Mouse (Mus musculus): ENCODE measurements around the gene Cyp11a1. TPM values are rescaled to one million over a fixed set of nuclear protein-coding genes. Genes with fewer than 3 reads are reported as not detected.

Gene Cyp11a1
- polyA plus RNA-seq (2015; fragmentation: Nextera tagmentation; extraction: Ambion mirVana): 1.5 and 2.9 TPM in 2 replicates

GRCm38 (mm10) chr9:58005753-58006461, at the start of gene Cyp11a1:
Cyp11a1 (plus strand) TSS chr9:58006411.
- no peak within 1 kb of the TSS for H3K4me3 ChIP-seq (ENCODE audit: low read depth, low read length)
- no peak within 1 kb of the TSS for H3K4me2 ChIP-seq (ENCODE audit: low read depth, low read length)
- no peak within 1 kb of the TSS for H3K27ac ChIP-seq (ENCODE audit: low read length)
- ATAC-seq (ENCODE audit: low read depth): no peak
- H3K27me3 ChIP-seq (ENCODE audit: control insufficient read depth, insufficient read depth, low read depth, low read length): no peaks in the 10 kb centered on the region
- no peak within 1 kb of the TSS for H3K9ac ChIP-seq (ENCODE audit: low read depth, low read length)
- no peaks in the 10 kb centered on the region for H3K9me3 ChIP-seq (replicated peaks; ENCODE audit: control insufficient read depth, low read length)
- 52% methylated on average over 16 of the region's 16 CpGs for WGBS (ENCODE audit: insufficient replicate concordance)
- no peaks in the 10 kb centered on the region for H3K4me1 ChIP-seq (ENCODE audit: control insufficient read depth, low read depth, low read length)
- no peaks in the 10 kb centered on the region for H3K36me3 ChIP-seq (ENCODE audit: control insufficient read depth, insufficient read depth)

GRCm38 (mm10) chr9:57956838-57957236, 49.4 kb upstream of the Cyp11a1 start:
- no peak for ATAC-seq (ENCODE audit: low read depth)

GRCm38 (mm10) chr9:57958615-57959014, 47.6 kb upstream of the Cyp11a1 start:
- Histone ChIP-seq H3K4me1 (ENCODE audit: control insufficient read depth, low read depth, low read length) (no peaks in the 10 kb centered on the region; the same call in 1 of the 2 replicates), H3K9ac (ENCODE audit: low read depth, low read length) (no peak overlapping the region), H3K4me2 (ENCODE audit: low read depth, low read length) (no peak overlapping the region), H3K9me3 (replicated peaks; ENCODE audit: control insufficient read depth, low read length) (no peaks in the 10 kb centered on the region), H3K4me3 (ENCODE audit: low read depth, low read length) (no peak overlapping the region), H3K27ac (ENCODE audit: low read length) (no peak overlapping the region), H3K36me3 (ENCODE audit: control insufficient read depth, insufficient read depth) (no peaks in the 10 kb centered on the region), H3K27me3 (ENCODE audit: control insufficient read depth, insufficient read depth, low read depth, low read length) (no peaks in the 10 kb centered on the region)
- WGBS (ENCODE audit: insufficient replicate concordance): 50% methylated on average over 1 of the region's 1 CpGs
- no peak for ATAC-seq (ENCODE audit: low read depth)

More at GRCm38 (mm10) chr9:57956838-57957236, 49.4 kb upstream of the Cyp11a1 start:
- H3K27ac ChIP-seq (ENCODE audit: low read length): no peak overlapping the region
- no peak overlapping the region for H3K4me3 ChIP-seq (ENCODE audit: low read depth, low read length)
- H3K4me1 ChIP-seq (ENCODE audit: control insufficient read depth, low read depth, low read length): no peaks in the 10 kb centered on the region; the same call in 1 of the 2 replicates
- 24% methylated on average over 5 of the region's 5 CpGs for WGBS (ENCODE audit: insufficient replicate concordance)
- no peak overlapping the region for H3K4me2 ChIP-seq (ENCODE audit: low read depth, low read length)
- H3K9me3 ChIP-seq (replicated peaks; ENCODE audit: control insufficient read depth, low read length): no peaks in the 10 kb centered on the region
- no peaks in the 10 kb centered on the region for H3K27me3 ChIP-seq (ENCODE audit: control insufficient read depth, insufficient read depth, low read depth, low read length)
- no peak overlapping the region for H3K9ac ChIP-seq (ENCODE audit: low read depth, low read length)
- no peaks in the 10 kb centered on the region for H3K36me3 ChIP-seq (ENCODE audit: control insufficient read depth, insufficient read depth)

DNA sequence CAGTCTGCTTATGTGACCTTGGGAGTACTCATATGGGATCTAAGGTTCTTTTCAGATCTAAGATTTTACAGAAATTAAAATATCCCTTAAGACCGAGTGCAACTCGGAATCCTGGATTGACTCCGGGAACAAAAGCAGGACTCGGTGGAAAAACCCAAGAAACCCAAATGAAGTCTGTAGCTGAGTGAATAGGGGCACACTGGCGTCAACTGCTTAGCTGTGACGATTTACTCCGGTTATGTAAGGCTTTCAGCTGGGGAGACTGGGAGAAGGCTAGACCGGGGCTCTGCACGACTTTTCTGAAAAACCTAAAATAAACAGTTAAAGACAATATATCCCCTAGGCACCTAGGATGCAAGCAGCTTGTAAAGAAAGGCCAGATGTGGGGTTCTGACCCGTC, 46.8 kb upstream of the Cyp11a1 start:
- no peak for ATAC-seq (ENCODE audit: low read depth)
- no peaks in the 10 kb centered on the region for H3K36me3 ChIP-seq (ENCODE audit: control insufficient read depth, insufficient read depth)
- H3K9ac ChIP-seq (ENCODE audit: low read depth, low read length): no peak overlapping the region
- H3K27ac ChIP-seq (ENCODE audit: low read length): no peak overlapping the region
- 59% methylated on average over 10 of the region's 10 CpGs for WGBS (ENCODE audit: insufficient replicate concordance)
- H3K27me3 ChIP-seq (ENCODE audit: control insufficient read depth, insufficient read depth, low read depth, low read length): no peaks in the 10 kb centered on the region
- H3K4me1 ChIP-seq (ENCODE audit: control insufficient read depth, low read depth, low read length): no peaks in the 10 kb centered on the region; the same call in 1 of the 2 replicates
- no peak overlapping the region for H3K4me2 ChIP-seq (ENCODE audit: low read depth, low read length)
- no peaks in the 10 kb centered on the region for H3K9me3 ChIP-seq (replicated peaks; ENCODE audit: control insufficient read depth, low read length)
- no peak overlapping the region for H3K4me3 ChIP-seq (ENCODE audit: low read depth, low read length)

- Histone ChIP-seq H3K27ac (ENCODE audit: low read length) (no peak overlapping the region), H3K27me3 (ENCODE audit: control insufficient read depth, insufficient read depth, low read depth, low read length) (no peaks in the 10 kb centered on the region), H3K9me3 (replicated peaks; ENCODE audit: control insufficient read depth, low read length) (no peaks in the 10 kb centered on the region), H3K9ac (ENCODE audit: low read depth, low read length) (no peak overlapping the region), H3K36me3 (ENCODE audit: control insufficient read depth, insufficient read depth) (no peaks in the 10 kb centered on the region), H3K4me1 (ENCODE audit: control insufficient read depth, low read depth, low read length) (no peaks in the 10 kb centered on the region), H3K4me2 (ENCODE audit: low read depth, low read length) (no peak overlapping the region), H3K4me3 (ENCODE audit: low read depth, low read length) (no peak overlapping the region)
- WGBS (ENCODE audit: insufficient replicate concordance): 64% methylated on average over 17 of the region's 17 CpGs
- no peak for ATAC-seq (ENCODE audit: low read depth)
Measured at GRCm38 (mm10) chr9:57959886-57960866, 46.0 kb upstream of the Cyp11a1 start.

DNA sequence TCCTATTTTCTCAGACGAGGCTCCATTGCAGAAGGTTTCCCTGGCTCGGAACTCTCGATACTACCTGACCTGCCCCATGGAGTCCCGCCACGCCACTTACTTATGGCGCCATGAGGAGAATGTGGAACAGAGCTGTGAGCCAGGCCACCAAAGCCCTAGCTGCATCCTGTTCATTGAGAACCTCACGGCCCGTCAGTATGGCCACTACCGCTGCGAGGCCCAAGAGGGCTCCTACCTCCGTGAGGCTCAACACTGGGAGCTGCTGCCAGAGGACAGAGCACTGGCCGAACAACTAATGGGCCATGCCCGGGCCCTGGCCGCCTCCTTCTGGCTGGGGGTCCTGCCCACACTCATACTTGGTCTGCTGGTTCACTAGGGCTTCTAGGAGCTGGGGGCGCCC, 45.0 kb upstream of the Cyp11a1 start:
- WGBS (ENCODE audit: insufficient replicate concordance): 79% methylated on average over 15 of the region's 15 CpGs
- Histone ChIP-seq H3K9me3 (replicated peaks; ENCODE audit: control insufficient read depth, low read length) (no peaks in the 10 kb centered on the region), H3K9ac (ENCODE audit: low read depth, low read length) (no peak overlapping the region), H3K4me2 (ENCODE audit: low read depth, low read length) (no peak overlapping the region), H3K4me3 (ENCODE audit: low read depth, low read length) (no peak overlapping the region), H3K36me3 (ENCODE audit: control insufficient read depth, insufficient read depth) (no peaks in the 10 kb centered on the region), H3K27ac (ENCODE audit: low read length) (no peak overlapping the region), H3K4me1 (ENCODE audit: control insufficient read depth, low read depth, low read length) (no peaks in the 10 kb centered on the region), H3K27me3 (ENCODE audit: control insufficient read depth, insufficient read depth, low read depth, low read length) (no peaks in the 10 kb centered on the region)
- ATAC-seq (ENCODE audit: low read depth): no peak

DNA sequence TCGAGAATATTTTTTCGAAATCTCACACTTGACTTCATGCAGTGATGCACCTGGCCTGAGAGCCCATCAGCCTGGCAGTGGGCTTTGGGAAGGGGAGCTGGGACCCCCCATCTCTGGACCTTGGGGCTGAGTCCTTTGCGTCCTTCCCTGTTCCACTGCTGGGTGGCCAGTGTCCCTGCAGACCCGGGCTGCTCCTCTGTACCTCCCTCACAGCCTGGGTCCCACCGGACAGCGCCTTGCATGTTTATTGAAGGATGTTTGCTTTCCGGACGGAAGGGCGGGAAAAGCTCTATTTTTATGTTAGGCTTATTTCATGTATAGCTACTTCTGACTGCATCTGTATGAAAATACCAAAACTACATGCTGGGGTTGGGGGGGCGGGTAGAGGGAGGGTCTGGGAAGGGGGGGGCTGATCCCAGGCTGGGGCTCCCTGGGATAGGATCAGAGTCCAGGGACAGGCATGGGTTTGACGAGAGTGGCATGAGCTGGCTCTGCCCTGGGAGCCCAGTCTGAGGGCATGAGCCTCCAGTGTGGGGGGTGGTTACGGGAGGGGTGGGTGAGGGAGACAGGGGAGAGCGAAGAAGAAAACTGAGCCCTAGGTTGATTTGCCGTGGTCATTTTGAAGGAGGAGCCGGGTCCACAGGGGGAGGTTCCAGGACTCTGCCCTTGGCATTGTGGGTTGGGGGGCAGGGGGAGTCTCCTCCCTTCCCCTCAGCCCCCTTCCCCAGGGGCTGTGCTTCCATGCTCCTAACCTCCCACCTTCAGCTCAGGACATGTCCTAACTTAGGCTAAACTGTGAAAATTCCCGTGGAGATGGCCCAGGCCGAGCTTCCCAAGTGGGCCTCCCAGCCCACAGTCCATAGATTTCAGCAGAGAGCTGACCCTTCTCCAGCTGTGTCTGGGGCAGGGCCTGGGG, 44.1 kb upstream of the Cyp11a1 start:
- Histone ChIP-seq H3K9me3 (replicated peaks; ENCODE audit: control insufficient read depth, low read length) (no peaks in the 10 kb centered on the region), H3K4me3 (ENCODE audit: low read depth, low read length) (no peak overlapping the region), H3K9ac (ENCODE audit: low read depth, low read length) (no peak overlapping the region), H3K36me3 (ENCODE audit: control insufficient read depth, insufficient read depth) (no peaks in the 10 kb centered on the region), H3K27me3 (ENCODE audit: control insufficient read depth, insufficient read depth, low read depth, low read length) (no peaks in the 10 kb centered on the region), H3K4me1 (ENCODE audit: control insufficient read depth, low read depth, low read length) (no peaks in the 10 kb centered on the region), H3K27ac (ENCODE audit: low read length) (no peak overlapping the region), H3K4me2 (ENCODE audit: low read depth, low read length) (no peak overlapping the region)
- ATAC-seq (ENCODE audit: low read depth): no peak
- 53% methylated on average over 17 of the region's 17 CpGs for WGBS (ENCODE audit: insufficient replicate concordance)

DNA sequence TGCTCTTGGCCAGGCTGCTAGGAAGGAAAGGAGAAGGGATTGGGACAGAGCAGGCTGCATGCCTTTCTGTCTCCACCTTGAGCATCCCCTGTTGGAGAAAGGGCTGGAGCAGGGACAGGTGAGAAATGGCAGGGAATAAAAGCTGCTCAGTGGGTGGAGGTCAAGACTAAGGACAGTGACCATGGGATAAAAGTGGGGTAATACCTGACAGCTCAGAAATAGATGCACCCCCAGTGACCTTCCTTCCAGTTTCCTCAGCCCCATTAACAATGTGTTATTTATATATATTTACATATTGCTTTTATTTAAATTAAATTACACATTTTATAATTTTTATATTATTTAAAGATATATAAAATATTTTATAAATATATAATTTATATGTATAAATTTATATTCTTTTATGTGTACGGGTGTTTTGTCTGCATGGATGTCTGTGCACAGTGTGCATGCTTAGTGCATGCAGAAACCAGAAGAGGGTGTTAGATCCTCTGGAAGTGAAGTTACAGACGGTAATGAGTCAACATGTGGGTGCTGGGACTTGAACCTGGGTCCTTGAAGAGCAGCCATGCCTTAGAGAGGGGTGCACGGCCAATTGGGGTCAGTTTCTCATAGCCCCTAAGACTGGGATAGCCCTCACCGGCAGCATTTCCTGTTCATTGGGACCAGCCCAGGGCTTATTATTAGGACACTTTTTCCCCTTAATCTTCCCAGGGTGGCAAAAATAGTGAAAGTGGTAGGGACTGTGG, 42.8 kb upstream of the Cyp11a1 start:
- no peak for ATAC-seq (ENCODE audit: low read depth)
- WGBS (ENCODE audit: insufficient replicate concordance): 62% methylated on average over 4 of the region's 4 CpGs
- H3K36me3 ChIP-seq (ENCODE audit: control insufficient read depth, insufficient read depth): no peaks in the 10 kb centered on the region

More for the DNA sequence above, 42.8 kb upstream of the Cyp11a1 start:
- Histone ChIP-seq H3K9ac (ENCODE audit: low read depth, low read length) (no peak overlapping the region), H3K27ac (ENCODE audit: low read length) (no peak overlapping the region), H3K9me3 (replicated peaks; ENCODE audit: control insufficient read depth, low read length) (no peaks in the 10 kb centered on the region), H3K4me3 (ENCODE audit: low read depth, low read length) (no peak overlapping the region), H3K4me2 (ENCODE audit: low read depth, low read length) (no peak overlapping the region), H3K27me3 (ENCODE audit: control insufficient read depth, insufficient read depth, low read depth, low read length) (no peaks in the 10 kb centered on the region), H3K4me1 (ENCODE audit: control insufficient read depth, low read depth, low read length) (no peaks in the 10 kb centered on the region)

All from liver, embryonic 16.5 days (tissue).